Mouse (Mus musculus): ENCODE measurements around the gene Art4. TPM values are rescaled to one million over a fixed set of nuclear protein-coding genes. Genes with fewer than 3 reads are reported as not detected.

Gene Art4
- polyA plus RNA-seq, 1 experiment from 2014 or later = 5.5 TPM

DNA sequence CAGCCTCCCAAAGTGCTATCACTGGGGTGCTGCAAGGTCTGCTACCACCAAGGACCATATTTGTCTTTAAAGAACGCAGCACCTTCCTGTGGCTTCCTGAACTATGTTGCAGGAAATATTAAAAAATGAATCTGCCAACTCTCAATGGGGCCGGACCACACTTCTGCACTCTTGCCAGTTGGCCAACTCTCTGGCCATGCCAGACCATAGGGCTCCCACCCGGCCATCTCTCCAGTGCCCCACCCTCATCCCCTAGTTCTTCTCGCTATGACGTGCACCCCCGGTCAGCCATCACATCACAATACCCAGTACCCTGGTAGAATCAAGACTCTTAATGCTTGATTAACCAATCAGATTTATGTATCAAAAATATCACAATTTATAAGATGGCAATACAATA, 26.4 kb upstream of the Art4 start:
- ATAC-seq (ENCODE audit: insufficient number of reproducible peaks, insufficient read depth, low FRiP score, low read depth) = no peak
- H3K4me2 ChIP-seq (replicated peaks; ENCODE audit: low read depth, low read length) = no peak overlapping the region
- 96% methylated on average over 6 of the region's 6 CpGs for WGBS
- peaks cover 7% of the 10 kb centered on the region for H3K4me1 ChIP-seq (ENCODE audit: control insufficient read depth, insufficient read depth, low read length)
- 0 out of 2 replicates have a peak, but pooled peaks cover 3% of the 10 kb centered on the region for H3K9me3 ChIP-seq (ENCODE audit: control insufficient read depth, low read depth, low read length)
- H3K27ac ChIP-seq (ENCODE audit: low read length) = no peak overlapping the region
- no peak overlapping the region for H3K4me3 ChIP-seq (ENCODE audit: low read depth, low read length)
- no peaks in the 10 kb centered on the region for H3K36me3 ChIP-seq (ENCODE audit: control insufficient read depth, insufficient read depth, low read length)
- H3K27me3 ChIP-seq (ENCODE audit: control insufficient read depth, insufficient read depth, low read length) = no peaks in the 10 kb centered on the region
- no peak overlapping the region for H3K9ac ChIP-seq (replicated peaks; ENCODE audit: low read depth, low read length)

DNA sequence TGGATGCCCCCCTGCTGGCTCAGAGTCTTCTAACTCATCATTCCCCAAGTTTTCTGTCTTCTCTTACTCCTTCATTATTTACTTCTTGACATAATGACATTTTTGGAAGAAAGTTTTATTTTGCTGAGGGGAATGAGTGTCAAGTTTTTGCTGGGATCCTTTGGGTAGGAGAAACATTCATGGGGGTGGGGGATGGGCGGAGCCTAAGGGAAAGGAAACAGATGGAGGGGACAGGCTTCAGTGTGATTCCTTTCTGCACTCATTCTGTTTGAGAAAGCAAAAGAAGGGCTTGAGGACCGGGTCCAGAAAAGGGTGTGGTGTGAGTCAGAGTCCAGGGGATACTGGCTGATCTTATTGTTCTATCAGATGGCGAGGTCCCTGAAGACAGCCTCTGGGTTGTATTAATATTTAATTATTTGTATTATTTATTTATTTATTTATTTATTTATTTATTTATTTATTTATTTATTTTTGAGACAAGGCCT, 25.9 kb upstream of the Art4 start:
- H3K27ac ChIP-seq (ENCODE audit: low read length) = no peak overlapping the region
- no peaks in the 10 kb centered on the region for H3K27me3 ChIP-seq (ENCODE audit: control insufficient read depth, insufficient read depth, low read length)
- ATAC-seq (ENCODE audit: insufficient number of reproducible peaks, insufficient read depth, low FRiP score, low read depth) = 0 out of 2 replicates have a peak, but pooled peaks have one; percentile 23
- 0 out of 2 replicates have a peak, but pooled peaks cover 3% of the 10 kb centered on the region for H3K9me3 ChIP-seq (ENCODE audit: control insufficient read depth, low read depth, low read length)
- no peak overlapping the region for H3K9ac ChIP-seq (replicated peaks; ENCODE audit: low read depth, low read length)
- H3K4me2 ChIP-seq (replicated peaks; ENCODE audit: low read depth, low read length) = no peak overlapping the region
- no peaks in the 10 kb centered on the region for H3K36me3 ChIP-seq (ENCODE audit: control insufficient read depth, insufficient read depth, low read length)
- H3K4me3 ChIP-seq (ENCODE audit: low read depth, low read length) = no peak overlapping the region
- 74% methylated on average over 3 of the region's 3 CpGs for WGBS
- peaks cover 7% of the 10 kb centered on the region for H3K4me1 ChIP-seq (ENCODE audit: control insufficient read depth, insufficient read depth, low read length)

GRCm38 (mm10) chr6:136881678-136882077, 24.1 kb upstream of the Art4 start:
- Histone ChIP-seq H3K9me3 (ENCODE audit: control insufficient read depth, low read depth, low read length) (0 out of 2 replicates have a peak, but pooled peaks cover 3% of the 10 kb centered on the region), H3K4me3 (ENCODE audit: low read depth, low read length) (no peak overlapping the region), H3K4me1 (ENCODE audit: control insufficient read depth, insufficient read depth, low read length) (no peaks in the 10 kb centered on the region), H3K36me3 (ENCODE audit: control insufficient read depth, insufficient read depth, low read length) (no peaks in the 10 kb centered on the region), H3K9ac (replicated peaks; ENCODE audit: low read depth, low read length) (no peak overlapping the region), H3K27me3 (ENCODE audit: control insufficient read depth, insufficient read depth, low read length) (no peaks in the 10 kb centered on the region), H3K4me2 (replicated peaks; ENCODE audit: low read depth, low read length) (no peak overlapping the region), H3K27ac (ENCODE audit: low read length) (no peak overlapping the region)
- WGBS = 59% methylated on average over 8 of the region's 8 CpGs
- ATAC-seq (ENCODE audit: insufficient number of reproducible peaks, insufficient read depth, low FRiP score, low read depth) = no peak

- peak; percentile 46; the same call in 1 of the 2 replicates for ATAC-seq (ENCODE audit: insufficient number of reproducible peaks, insufficient read depth, low FRiP score, low read depth)
- Histone ChIP-seq H3K27ac (ENCODE audit: low read length) (peak within 1 kb of the TSS; percentile 49; the same call in 1 of the 2 replicates), H3K27me3 (ENCODE audit: control insufficient read depth, insufficient read depth, low read length) (no peaks in the 10 kb centered on the region), H3K4me1 (ENCODE audit: control insufficient read depth, insufficient read depth, low read length) (peaks cover 7% of the 10 kb centered on the region; the same call in 1 of the 2 replicates), H3K9ac (replicated peaks; ENCODE audit: low read depth, low read length) (0 out of 2 replicates have a peak within 1 kb of the TSS, but pooled peaks have one; percentile 10), H3K9me3 (ENCODE audit: control insufficient read depth, low read depth, low read length) (0 out of 2 replicates have a peak, but pooled peaks cover under 1% of the 10 kb centered on the region), H3K4me3 (ENCODE audit: low read depth, low read length) (peak within 1 kb of the TSS; percentile 28), H3K36me3 (ENCODE audit: control insufficient read depth, insufficient read depth, low read length) (no peaks in the 10 kb centered on the region), H3K4me2 (replicated peaks; ENCODE audit: low read depth, low read length) (peak within 1 kb of the TSS; percentile 31)
- 34% methylated on average over 9 of the region's 9 CpGs for WGBS
These were observed 18.1 kb upstream of the Art4 start, which contains the start of gene Mgp for GRCm38 (mm10) chr6:136875670-136876069. Mgp (minus strand) TSS chr6:136875823.

DNA sequence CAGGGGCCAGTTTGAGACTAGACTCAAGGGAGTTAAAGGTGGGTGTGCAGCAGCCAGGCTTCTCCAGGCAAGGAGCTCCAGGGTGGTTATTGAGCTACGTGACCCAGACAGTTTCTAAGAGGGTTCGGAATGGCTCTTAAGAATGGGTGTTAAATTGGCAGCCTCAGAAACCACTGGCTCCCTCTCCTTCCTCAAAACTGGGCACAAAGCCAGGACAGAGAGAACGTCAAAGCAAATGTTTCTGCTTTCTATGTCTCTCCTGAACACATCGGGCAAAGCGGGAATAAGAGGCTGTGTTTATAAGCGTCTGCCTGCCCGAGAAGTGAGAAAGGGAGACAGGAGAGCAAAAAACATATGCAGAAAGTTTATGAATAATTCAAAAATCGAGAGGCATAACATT, 17.1 kb upstream of the Art4 start:
- peak overlapping the region; percentile 31 for H3K4me2 ChIP-seq (replicated peaks; ENCODE audit: low read depth, low read length)
- H3K9me3 ChIP-seq (ENCODE audit: control insufficient read depth, low read depth, low read length) = no peaks in the 10 kb centered on the region
- H3K4me1 ChIP-seq (ENCODE audit: control insufficient read depth, insufficient read depth, low read length) = peaks cover 7% of the 10 kb centered on the region; the same call in 1 of the 2 replicates
- no peak for ATAC-seq (ENCODE audit: insufficient number of reproducible peaks, insufficient read depth, low FRiP score, low read depth)
- peak overlapping the region; percentile 18; the same call in 1 of the 2 replicates for H3K4me3 ChIP-seq (ENCODE audit: low read depth, low read length)
- peak overlapping the region; percentile 49; the same call in 1 of the 2 replicates for H3K27ac ChIP-seq (ENCODE audit: low read length)
- WGBS = 26% methylated on average over 8 of the region's 8 CpGs
- H3K9ac ChIP-seq (replicated peaks; ENCODE audit: low read depth, low read length) = no peak overlapping the region
- no peaks in the 10 kb centered on the region for H3K27me3 ChIP-seq (ENCODE audit: control insufficient read depth, insufficient read depth, low read length)
- no peaks in the 10 kb centered on the region for H3K36me3 ChIP-seq (ENCODE audit: control insufficient read depth, insufficient read depth, low read length)

GRCm38 (mm10) chr6:136868921-136869320, 11.4 kb upstream of the Art4 start:
- WGBS = 74% methylated on average over 5 of the region's 5 CpGs

GRCm38 (mm10) chr6:136866150-136866549, 8.6 kb upstream of the Art4 start:
- peak; percentile 55; the same call in 1 of the 2 replicates for ATAC-seq (ENCODE audit: insufficient number of reproducible peaks, insufficient read depth, low FRiP score, low read depth)
- WGBS = 45% methylated on average over 4 of the region's 4 CpGs
- H3K27ac ChIP-seq (ENCODE audit: low read length) = peak overlapping the region; percentile 48; the same call in 1 of the 2 replicates

More at GRCm38 (mm10) chr6:136868921-136869320, 11.4 kb upstream of the Art4 start:
- Histone ChIP-seq H3K4me2 (replicated peaks; ENCODE audit: low read depth, low read length) (no peak overlapping the region), H3K9ac (replicated peaks; ENCODE audit: low read depth, low read length) (no peak overlapping the region), H3K27me3 (ENCODE audit: control insufficient read depth, insufficient read depth, low read length) (no peaks in the 10 kb centered on the region), H3K4me1 (ENCODE audit: control insufficient read depth, insufficient read depth, low read length) (peaks cover 4% of the 10 kb centered on the region; the same call in 1 of the 2 replicates), H3K9me3 (ENCODE audit: control insufficient read depth, low read depth, low read length) (no peaks in the 10 kb centered on the region), H3K4me3 (ENCODE audit: low read depth, low read length) (no peak overlapping the region), H3K27ac (ENCODE audit: low read length) (no peak overlapping the region), H3K36me3 (ENCODE audit: control insufficient read depth, insufficient read depth, low read length) (no peaks in the 10 kb centered on the region)
- ATAC-seq (ENCODE audit: insufficient number of reproducible peaks, insufficient read depth, low FRiP score, low read depth) = no peak

DNA sequence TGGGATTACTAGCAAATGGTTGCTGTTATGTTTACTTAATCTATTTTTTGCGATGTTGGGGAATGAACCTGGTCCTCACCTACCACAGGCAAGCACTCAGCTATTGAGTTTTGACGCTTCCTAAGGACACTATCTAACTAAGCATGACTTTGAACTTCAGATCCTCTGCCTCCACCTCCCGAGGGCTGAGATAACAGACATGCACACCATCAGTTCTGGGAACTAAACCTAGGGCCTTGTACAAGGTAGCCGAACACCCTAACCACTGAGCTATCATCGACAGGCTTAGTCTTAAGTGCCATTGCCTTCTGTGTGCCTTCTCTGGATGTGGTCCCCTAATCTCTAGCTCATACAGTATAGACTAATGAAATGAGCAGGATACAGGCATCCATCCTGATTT, 7.8 kb upstream of the Art4 start:
- 91% methylated on average over 5 of the region's 5 CpGs for WGBS
- no peak overlapping the region for H3K9ac ChIP-seq (replicated peaks; ENCODE audit: low read depth, low read length)
- no peaks in the 10 kb centered on the region for H3K9me3 ChIP-seq (ENCODE audit: control insufficient read depth, low read depth, low read length)
- H3K27ac ChIP-seq (ENCODE audit: low read length) = no peak overlapping the region
- H3K4me2 ChIP-seq (replicated peaks; ENCODE audit: low read depth, low read length) = no peak overlapping the region
- H3K36me3 ChIP-seq (ENCODE audit: control insufficient read depth, insufficient read depth, low read length) = no peaks in the 10 kb centered on the region
- no peak for ATAC-seq (ENCODE audit: insufficient number of reproducible peaks, insufficient read depth, low FRiP score, low read depth)
- no peak overlapping the region for H3K4me3 ChIP-seq (ENCODE audit: low read depth, low read length)
- peaks cover 4% of the 10 kb centered on the region; the same call in 1 of the 2 replicates for H3K4me1 ChIP-seq (ENCODE audit: control insufficient read depth, insufficient read depth, low read length)
- no peaks in the 10 kb centered on the region for H3K27me3 ChIP-seq (ENCODE audit: control insufficient read depth, insufficient read depth, low read length)

More at GRCm38 (mm10) chr6:136866150-136866549, 8.6 kb upstream of the Art4 start:
- Histone ChIP-seq H3K9ac (replicated peaks; ENCODE audit: low read depth, low read length) (no peak overlapping the region), H3K4me2 (replicated peaks; ENCODE audit: low read depth, low read length) (no peak overlapping the region), H3K4me3 (ENCODE audit: low read depth, low read length) (no peak overlapping the region), H3K27me3 (ENCODE audit: control insufficient read depth, insufficient read depth, low read length) (no peaks in the 10 kb centered on the region), H3K9me3 (ENCODE audit: control insufficient read depth, low read depth, low read length) (no peaks in the 10 kb centered on the region), H3K36me3 (ENCODE audit: control insufficient read depth, insufficient read depth, low read length) (no peaks in the 10 kb centered on the region), H3K4me1 (ENCODE audit: control insufficient read depth, insufficient read depth, low read length) (peaks cover 4% of the 10 kb centered on the region; the same call in 1 of the 2 replicates)
